Mouse (Mus musculus): ENCODE data around the gene Cobl. TPM values are rescaled to one million over a fixed set of nuclear protein-coding genes. Genes with fewer than 3 reads are reported as not detected.

Cobl gene
- 10 to 100 TPM; 15.2 to 16.7 TPM for total RNA-seq (2021)

GRCm38 (mm10) chr11:12464181-12465162, at the start of gene Cobl:
TSS of gene Cobl (minus strand) at chr11:12464960.
- DNase-seq = no peak

GRCm38 (mm10) chr11:12513796-12514195, 49.0 kb upstream of the Cobl start:
- DNase-seq = no peak

GRCm38 (mm10) chr11:12506371-12506890, 41.7 kb upstream of the Cobl start:
- DNase-seq = no peak

GRCm38 (mm10) chr11:12503756-12504155, 39.0 kb upstream of the Cobl start:
- DNase-seq = peak; percentile 8 to 9

- DNase-seq = no peak
Observed at GRCm38 (mm10) chr11:12501721-12502120, 37.0 kb upstream of the Cobl start.

GRCm38 (mm10) chr11:12493791-12494190, 29.0 kb upstream of the Cobl start:
- no peak for DNase-seq

- DNase-seq = no peak
Observed at GRCm38 (mm10) chr11:12479856-12480403, 15.2 kb upstream of the Cobl start.

- DNase-seq = no peak
Observed at GRCm38 (mm10) chr11:12474299-12474935, 9.7 kb upstream of the Cobl start.

- DNase-seq = peak in 1 of 2 experiments; percentile 39
Observed at GRCm38 (mm10) chr11:12473625-12474298, 9.0 kb upstream of the Cobl start.

GRCm38 (mm10) chr11:12469638-12470037, 4.9 kb upstream of the Cobl start:
- DNase-seq = no peak

GRCm38 (mm10) chr11:12468661-12469060, 3.9 kb upstream of the Cobl start:
- DNase-seq = no peak

GRCm38 (mm10) chr11:12467836-12468235, 3.1 kb upstream of the Cobl start:
- DNase-seq = no peak

- no peak for DNase-seq
Observed at GRCm38 (mm10) chr11:12467217-12467616, 2.5 kb upstream of the Cobl start.

- DNase-seq = no peak
Observed at GRCm38 (mm10) chr11:12466606-12467005, 1.8 kb upstream of the Cobl start.

GRCm38 (mm10) chr11:12465229-12465628, 469 bp upstream of the Cobl start:
- no peak for DNase-seq

- DNase-seq = no peak
Observed at GRCm38 (mm10) chr11:12463615-12464170, 1.1 kb downstream of the Cobl start.

- DNase-seq = no peak
Observed at GRCm38 (mm10) chr11:12459781-12460581, 4.8 kb downstream of the Cobl start.

- no peak for DNase-seq
Observed at GRCm38 (mm10) chr11:12458814-12459213, 5.9 kb downstream of the Cobl start.

- DNase-seq = no peak
Observed at GRCm38 (mm10) chr11:12458392-12458791, 6.4 kb downstream of the Cobl start.

GRCm38 (mm10) chr11:12448101-12448500, 16.7 kb downstream of the Cobl start:
- no peak for DNase-seq

GRCm38 (mm10) chr11:12445222-12445621, 19.5 kb downstream of the Cobl start:
- no peak for DNase-seq

Measured in layer of hippocampus, postnatal 36 days (tissue).